Mouse (Mus musculus) kidney, adult 18-20 months (tissue): ENCODE results near the gene Senp3.

Source experiments
- DNase-seq: peaks from one replicate; pipeline ENCODE4 v3.0.0; 2021

The Senp3 gene

DNA sequence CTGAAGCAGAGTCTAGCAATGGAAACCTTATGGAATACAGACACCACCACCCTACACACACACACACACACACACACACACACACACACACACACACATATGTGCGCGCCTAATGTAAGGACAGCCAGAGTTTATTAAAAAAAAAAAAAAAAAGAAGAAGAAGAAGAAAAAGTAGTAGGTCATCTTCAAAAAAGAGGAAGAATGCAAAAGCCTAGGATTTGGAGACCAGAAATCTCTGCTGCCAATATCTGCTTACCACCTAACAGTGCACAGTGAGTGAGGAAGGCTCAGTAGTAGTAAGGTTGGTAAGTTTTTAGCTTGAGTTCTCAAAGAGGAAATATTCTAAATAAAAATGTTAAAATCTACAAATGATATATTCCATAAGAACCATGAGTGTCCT is 2.7 kb downstream of the Senp3 start:
- no peak for DNase-seq

DNA sequence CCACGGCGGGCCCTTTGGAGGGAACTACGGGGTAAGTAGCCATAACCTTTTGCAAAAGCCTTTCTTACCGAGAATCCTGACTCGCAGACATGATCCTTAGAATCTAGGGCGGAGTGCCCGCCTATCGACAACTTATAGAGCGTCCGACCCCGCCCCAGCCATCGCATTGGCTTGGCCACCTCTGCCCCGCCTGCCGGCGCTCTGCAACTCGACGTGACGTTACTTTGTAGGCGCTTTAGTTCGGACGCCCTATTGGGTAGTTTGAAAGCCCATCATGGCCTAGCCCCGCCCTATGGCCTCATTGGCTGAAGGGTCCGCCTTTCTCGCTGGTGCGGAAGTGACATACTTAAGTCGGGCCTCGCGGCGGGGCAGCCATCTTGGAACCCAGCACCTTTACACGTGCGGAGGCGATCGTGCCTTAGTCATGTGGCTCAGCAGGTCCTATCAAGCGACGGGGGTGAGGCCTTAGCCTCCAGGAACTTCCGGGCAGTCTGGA is 9.6 kb downstream of the Senp3 start, which contains the start of gene Eif4a1:
Gene Eif4a1, minus strand, starts transcription at position 213 of the 496 bp plus-strand sequence.
- DNase-seq, result peak; percentile 100

GRCm38 (mm10) chr11:69671726-69672124 is 10.2 kb downstream of the Senp3 start:
- DNase-seq, result no peak

DNA sequence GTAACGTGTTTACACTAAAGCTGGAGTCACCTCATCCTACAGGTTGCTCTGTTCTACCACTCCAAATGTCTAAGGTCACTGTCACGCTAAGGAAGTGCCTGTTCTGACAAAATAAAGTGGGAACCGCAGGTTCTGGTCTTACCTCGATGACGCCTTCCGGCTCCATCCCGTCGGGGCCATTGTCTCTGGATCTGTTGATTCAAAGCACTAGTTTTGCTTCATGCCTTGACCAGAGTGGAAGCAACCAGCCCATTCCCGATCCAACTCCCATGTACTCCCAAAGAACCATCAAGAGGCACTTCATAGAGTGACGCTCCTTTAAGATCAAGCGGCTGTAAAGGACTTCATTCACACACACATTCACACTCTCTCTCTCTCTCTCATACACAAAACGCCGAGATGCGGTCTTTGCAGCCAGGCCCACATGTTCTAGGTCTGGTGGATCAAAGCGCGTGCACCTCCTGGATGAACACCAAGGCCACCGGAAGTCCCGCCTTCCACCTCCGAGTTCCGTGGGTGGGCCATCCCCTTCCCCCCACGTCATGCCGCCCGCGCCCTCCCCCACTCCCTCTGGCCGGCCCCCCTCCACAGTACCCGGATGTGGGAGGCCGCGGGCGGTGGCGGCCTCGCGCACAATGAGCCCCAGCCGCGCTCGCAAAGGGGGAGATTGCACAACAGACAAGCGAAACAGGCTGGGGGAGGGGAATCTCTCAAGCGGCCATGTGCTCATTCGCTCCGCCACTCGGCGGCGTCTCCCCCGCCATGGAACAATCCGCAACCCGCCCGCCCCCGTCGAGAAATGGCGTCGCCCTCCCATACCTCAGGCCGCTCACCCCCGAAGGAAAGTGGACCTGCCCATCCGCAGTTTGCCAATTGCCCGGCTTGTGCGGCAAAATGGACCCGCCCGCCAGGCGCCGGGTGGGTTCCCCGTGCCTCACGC is 10.8 kb downstream of the Senp3 start:
- peak; percentile 93 for DNase-seq

DNA sequence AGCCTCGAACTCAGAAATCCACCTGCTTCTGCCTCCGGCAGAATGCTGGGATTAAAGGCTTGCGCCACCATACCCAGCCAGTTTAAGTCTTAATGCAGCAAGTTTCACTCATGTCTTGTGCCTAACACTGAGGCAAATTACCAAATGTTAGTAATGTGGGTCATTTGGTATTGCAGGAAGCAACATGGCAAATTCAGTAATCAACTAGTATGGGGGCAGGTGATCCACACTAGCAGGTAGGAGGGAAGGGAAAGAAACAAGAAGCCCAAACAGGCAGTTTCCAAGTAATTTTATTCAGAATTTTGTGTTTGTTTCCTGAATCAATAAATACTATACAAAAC is 15.2 kb downstream of the Senp3 start:
- no peak for DNase-seq

DNA sequence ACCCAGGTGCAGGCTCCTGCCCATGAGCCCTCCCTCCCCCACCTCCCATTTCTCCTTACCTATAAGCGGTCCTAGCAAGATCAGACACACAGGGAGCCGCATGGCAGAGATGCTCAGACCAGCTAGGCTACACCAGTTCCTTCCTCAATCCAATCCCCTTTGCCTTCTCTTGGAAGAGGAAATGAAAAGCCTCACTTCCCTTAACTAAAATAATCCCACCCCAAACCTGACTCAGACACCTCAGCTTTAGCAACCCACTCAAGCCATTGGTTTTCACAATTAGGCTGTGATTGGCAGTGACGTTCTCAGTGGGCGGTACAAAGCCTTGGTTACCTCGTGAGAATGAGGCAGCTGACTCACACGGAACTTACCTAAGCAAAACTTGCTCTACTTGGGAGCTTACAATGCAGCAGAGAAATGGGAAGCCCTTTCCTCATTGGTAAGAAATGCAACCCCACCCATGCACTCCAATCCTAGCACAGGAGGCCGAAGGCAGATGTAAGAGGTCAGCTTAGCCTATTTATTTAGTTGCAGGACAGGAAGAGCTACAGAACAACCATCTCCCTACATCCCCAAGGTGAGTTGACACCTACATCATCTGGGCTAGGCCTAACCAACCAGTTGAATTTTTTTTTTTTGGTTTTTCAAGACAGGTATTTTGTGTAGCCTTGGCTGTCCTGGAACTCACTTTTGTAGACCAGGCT is 15.8 kb downstream of the Senp3 start, which contains the start of gene Cd68:
Gene Cd68, minus strand, starts transcription at position 193 of the 704 bp plus-strand sequence.
- DNase-seq, result no peak

DNA sequence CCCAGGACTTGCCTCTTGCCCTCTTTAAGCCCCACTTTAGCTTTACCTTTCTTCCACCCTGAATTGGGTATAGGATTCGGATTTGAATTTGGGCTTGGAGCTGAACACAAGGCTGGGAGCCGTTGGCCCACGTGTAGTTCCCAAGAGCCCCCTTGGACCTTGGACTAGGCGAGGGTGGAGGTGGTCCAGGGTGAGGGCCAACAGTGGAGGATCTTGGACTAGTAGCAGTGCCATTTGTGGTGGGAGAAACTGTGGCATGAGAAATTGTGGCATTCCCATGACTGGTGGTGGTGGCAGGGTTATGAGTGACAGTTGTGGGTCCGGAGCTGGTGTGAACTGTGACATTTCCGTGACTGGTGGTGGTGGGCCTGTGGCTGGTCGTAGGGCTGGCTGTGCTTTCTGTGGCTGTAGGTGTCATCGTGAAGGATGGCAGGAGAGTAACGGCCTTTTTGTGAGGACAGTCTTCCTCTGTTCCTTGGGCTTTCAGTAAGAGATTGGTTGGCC is 16.4 kb downstream of the Senp3 start:
- no peak for DNase-seq

- DNase-seq, result no peak
Observed at GRCm38 (mm10) chr11:69664841-69665240, 17.0 kb downstream of the Senp3 start.

DNA sequence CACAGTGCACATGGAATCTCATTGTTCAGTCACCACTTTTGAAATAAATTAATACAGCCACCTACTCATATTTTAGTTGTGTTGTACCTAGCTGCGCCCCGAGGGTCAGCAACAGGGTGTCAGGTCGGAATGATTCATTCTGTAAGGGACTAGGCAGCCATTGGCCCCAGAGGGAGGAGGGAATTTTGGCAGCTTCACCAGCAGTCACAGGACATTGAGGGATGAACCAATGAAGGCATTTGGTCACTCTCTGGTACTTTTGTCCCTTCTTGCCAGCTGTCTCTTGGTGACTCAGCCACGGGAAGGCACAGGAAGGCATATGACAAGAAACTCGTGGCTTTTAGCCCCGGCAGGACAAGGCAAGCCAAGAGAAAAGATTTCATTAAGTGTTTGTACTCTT is 18.1 kb downstream of the Senp3 start:
- DNase-seq, result no peak

GRCm38 (mm10) chr11:69662967-69663671 is 18.8 kb downstream of the Senp3 start:
- DNase-seq, result no peak

GRCm38 (mm10) chr11:69662213-69662966 is 19.5 kb downstream of the Senp3 start, which contains the start of gene Mpdu1:
TSS of gene Mpdu1 (minus strand) at chr11:69662642.
- peak; percentile 93 for DNase-seq

DNA sequence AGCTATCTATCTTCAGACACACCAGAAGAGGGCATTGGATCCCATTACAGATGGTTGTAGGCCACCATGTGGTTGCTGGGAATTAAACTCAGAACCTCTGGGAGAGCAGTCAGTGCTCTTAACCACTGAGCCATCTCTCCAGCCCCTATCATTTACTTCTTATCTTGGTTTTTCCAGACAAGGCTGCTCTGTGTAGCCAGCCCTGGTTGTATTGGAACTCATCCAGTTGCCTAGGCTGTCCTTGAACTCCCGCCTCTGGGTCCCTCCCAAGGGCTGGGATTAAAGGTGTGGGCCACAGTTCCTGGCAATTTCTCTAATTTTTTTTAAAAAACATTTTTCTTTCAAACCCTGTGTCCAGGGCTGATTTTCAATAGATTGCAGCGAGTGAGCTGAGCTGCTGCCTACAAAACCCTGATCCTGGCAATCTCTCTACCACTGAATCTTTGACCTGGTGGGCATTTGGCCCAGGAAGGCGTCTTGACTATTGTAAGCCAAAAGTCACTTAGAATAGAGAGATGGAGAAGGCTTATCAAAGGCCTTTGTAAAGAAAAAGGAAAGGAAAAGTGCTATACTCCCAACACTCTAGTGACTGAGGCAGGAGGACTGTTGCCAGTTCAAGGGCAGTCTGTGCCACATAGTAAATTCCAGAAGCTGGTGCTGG is 20.5 kb downstream of the Senp3 start:
- DNase-seq, result no peak

GRCm38 (mm10) chr11:69657462-69657881 is 24.4 kb downstream of the Senp3 start:
- DNase-seq, result no peak

GRCm38 (mm10) chr11:69656617-69657461 is 25.0 kb downstream of the Senp3 start:
- DNase-seq, result peak; percentile 52

GRCm38 (mm10) chr11:69656065-69656455 is 25.8 kb downstream of the Senp3 start:
- no peak for DNase-seq

DNA sequence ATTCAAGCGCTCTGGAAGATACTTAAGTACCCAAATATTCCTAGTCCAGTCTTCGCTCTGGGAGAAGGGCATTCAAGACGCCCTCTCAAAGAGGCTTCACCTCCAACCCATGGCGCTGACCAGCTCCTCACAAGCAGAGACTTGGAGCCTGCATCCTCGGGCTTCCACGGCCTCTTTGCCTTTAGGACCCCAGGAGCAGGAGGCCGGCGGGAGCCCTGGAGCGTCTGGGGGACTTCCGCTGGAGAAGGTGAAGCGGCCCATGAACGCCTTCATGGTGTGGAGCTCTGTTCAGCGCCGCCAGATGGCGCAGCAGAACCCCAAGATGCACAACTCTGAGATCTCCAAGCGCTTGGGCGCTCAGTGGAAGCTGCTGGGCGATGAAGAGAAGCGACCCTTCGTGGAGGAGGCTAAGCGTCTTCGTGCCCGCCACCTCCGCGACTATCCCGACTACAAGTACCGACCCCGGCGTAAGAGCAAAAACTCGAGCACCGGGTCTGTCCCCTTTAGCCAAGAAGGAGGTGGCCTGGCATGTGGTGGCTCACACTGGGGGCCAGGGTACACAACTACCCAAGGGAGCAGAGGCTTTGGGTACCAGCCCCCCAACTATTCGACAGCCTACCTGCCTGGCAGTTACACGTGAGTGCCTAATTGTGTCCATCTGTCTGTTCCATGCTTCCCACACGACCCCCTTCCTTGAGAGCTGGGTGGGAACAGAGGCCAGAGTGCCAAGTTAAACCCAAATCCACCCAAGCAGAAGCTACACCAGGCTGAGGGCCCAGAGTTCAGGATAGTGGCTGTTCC is 26.4 kb downstream of the Senp3 start, which contains the start of gene Sox15:
Gene Sox15, plus strand, starts transcription at position 51 of the 801 bp plus-strand sequence.
- peak; percentile 77 for DNase-seq

DNA sequence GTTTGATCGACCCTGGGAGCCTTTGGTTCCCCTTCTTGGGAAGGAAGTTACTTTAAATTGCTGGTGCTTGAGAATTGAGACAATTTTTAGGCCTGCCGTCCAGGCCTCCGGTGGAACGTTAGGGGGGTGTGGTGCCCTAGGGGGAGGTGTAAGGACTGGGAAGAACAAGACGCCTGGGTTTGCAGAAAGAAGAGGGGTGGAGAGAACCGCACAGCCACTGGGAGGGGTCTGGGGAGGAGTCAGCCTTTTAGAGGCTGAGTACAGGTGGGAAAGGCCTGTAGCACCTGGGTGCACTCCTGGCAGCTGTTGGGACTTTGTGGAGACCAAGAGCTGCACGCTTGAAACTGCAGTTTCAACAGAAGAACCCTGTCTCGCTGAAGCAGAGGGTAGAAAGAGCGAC is 27.1 kb downstream of the Senp3 start:
- DNase-seq, result no peak

- DNase-seq, result no peak
Observed at GRCm38 (mm10) chr11:69653399-69653798, 28.5 kb downstream of the Senp3 start.

- DNase-seq, result no peak
Observed at GRCm38 (mm10) chr11:69645860-69646259, 36.0 kb downstream of the Senp3 start.
